Mouse (Mus musculus) left cerebral cortex, adult 9 months (tissue): ENCODE measurements around the gene Tnrc6a.
A peak's percentile ranks its signal among the peaks of the same experiment; 100 is the strongest.
"Not testable (repeated sequence)": the region's sequence is repeated elsewhere in the genome, so short reads cannot be mapped to it uniquely, and the experiment has no call there.

Source experiments
- DNase-seq, 2 experiments: peaks; one replicate each; pipeline ENCODE4 v3.0.0; 2022; ENCODE audit warnings: low spot score in 2 of 2

Tnrc6a gene

GRCm38 (mm10) chr7:123123665-123124298 is at the start of gene Tnrc6a:
Gene Tnrc6a, plus strand, starts transcription at chr7:123123885.
- DNase-seq, result peak; percentile 80 to 93

- no peak for DNase-seq
These were observed 41.4 kb upstream of the Tnrc6a start for GRCm38 (mm10) chr7:123082236-123082635.

GRCm38 (mm10) chr7:123083441-123084123 is 40.1 kb upstream of the Tnrc6a start:
- peak in 1 of 2 experiments; percentile 33 for DNase-seq

GRCm38 (mm10) chr7:123084180-123084691 is 39.4 kb upstream of the Tnrc6a start:
- peak; percentile 64 to 76 for DNase-seq

GRCm38 (mm10) chr7:123084708-123085107 is 39.0 kb upstream of the Tnrc6a start:
- peak in 1 of 2 experiments; percentile 52 for DNase-seq

GRCm38 (mm10) chr7:123088920-123089319 is 34.8 kb upstream of the Tnrc6a start:
- no peak for DNase-seq

GRCm38 (mm10) chr7:123096344-123097120 is 27.2 kb upstream of the Tnrc6a start:
- no peak for DNase-seq

- peak; percentile 55 to 72 for DNase-seq
These were observed 25.6 kb upstream of the Tnrc6a start for GRCm38 (mm10) chr7:123097891-123098750.

- DNase-seq, result no peak
These were observed 22.4 kb upstream of the Tnrc6a start for GRCm38 (mm10) chr7:123101295-123101694.

GRCm38 (mm10) chr7:123105381-123105780 is 18.3 kb upstream of the Tnrc6a start:
- not testable (repeated sequence) for DNase-seq

- DNase-seq, result no peak
These were observed 17.8 kb upstream of the Tnrc6a start for GRCm38 (mm10) chr7:123105906-123106305.

- DNase-seq, result no peak
These were observed 17.4 kb upstream of the Tnrc6a start for GRCm38 (mm10) chr7:123106326-123106725.

- DNase-seq, result peak; percentile 47 to 65
These were observed 15.3 kb upstream of the Tnrc6a start for GRCm38 (mm10) chr7:123108058-123109055.

- DNase-seq, result no peak
These were observed 14.2 kb upstream of the Tnrc6a start for GRCm38 (mm10) chr7:123109361-123110000.

GRCm38 (mm10) chr7:123110135-123110534 is 13.6 kb upstream of the Tnrc6a start:
- DNase-seq, result no peak

GRCm38 (mm10) chr7:123113590-123113989 is 10.1 kb upstream of the Tnrc6a start:
- DNase-seq, result peak in 1 of 2 experiments; percentile 34

GRCm38 (mm10) chr7:123116799-123117198 is 6.9 kb upstream of the Tnrc6a start:
- no peak for DNase-seq

- DNase-seq, result no peak
These were observed 6.5 kb upstream of the Tnrc6a start for GRCm38 (mm10) chr7:123117209-123117608.

- DNase-seq, result no peak
These were observed 3.2 kb upstream of the Tnrc6a start for GRCm38 (mm10) chr7:123120516-123120915.
